Mouse (Mus musculus) cerebellum, adult 8-10 months (tissue): ENCODE data around the gene Cstf1.

Experiments used
- DNase-seq: peaks from one replicate; pipeline ENCODE4 v3.0.0; 2022

Cstf1 gene

GRCm38 (mm10) chr2:172378332-172378731 is 7.9 kb downstream of the Cstf1 start:
- DNase-seq = no peak

- DNase-seq = no peak
These were observed 10.0 kb downstream of the Cstf1 start for GRCm38 (mm10) chr2:172380513-172380912.

- no peak for DNase-seq
These were observed 10.9 kb downstream of the Cstf1 start for GRCm38 (mm10) chr2:172381341-172381740.

GRCm38 (mm10) chr2:172381898-172382297 is 11.4 kb downstream of the Cstf1 start:
- DNase-seq = no peak

GRCm38 (mm10) chr2:172384715-172385114 is 14.2 kb downstream of the Cstf1 start:
- no peak for DNase-seq

GRCm38 (mm10) chr2:172390341-172390740 is 19.9 kb downstream of the Cstf1 start:
- DNase-seq = no peak

GRCm38 (mm10) chr2:172392041-172392521 is 21.6 kb downstream of the Cstf1 start:
- DNase-seq = no peak

GRCm38 (mm10) chr2:172393391-172394051 is 23.0 kb downstream of the Cstf1 start, which contains the start of gene Cass4:
TSS of gene Cass4 (plus strand) at chr2:172393794.
- DNase-seq = no peak

- DNase-seq = no peak
These were observed 23.5 kb downstream of the Cstf1 start for GRCm38 (mm10) chr2:172394052-172394392.

- no peak for DNase-seq
These were observed 24.2 kb downstream of the Cstf1 start for GRCm38 (mm10) chr2:172394671-172395070.

GRCm38 (mm10) chr2:172395961-172396360 is 25.5 kb downstream of the Cstf1 start:
- no peak for DNase-seq

GRCm38 (mm10) chr2:172399901-172400300 is 29.4 kb downstream of the Cstf1 start:
- DNase-seq = no peak

- no peak for DNase-seq
These were observed 30.8 kb downstream of the Cstf1 start for GRCm38 (mm10) chr2:172401116-172401825.

- no peak for DNase-seq
These were observed 33.8 kb downstream of the Cstf1 start for GRCm38 (mm10) chr2:172404239-172404638.

GRCm38 (mm10) chr2:172405011-172405410 is 34.5 kb downstream of the Cstf1 start:
- DNase-seq = no peak

- no peak for DNase-seq
These were observed 35.7 kb downstream of the Cstf1 start for GRCm38 (mm10) chr2:172406173-172406572.

- DNase-seq = no peak
These were observed 37.0 kb downstream of the Cstf1 start for GRCm38 (mm10) chr2:172407499-172407898.

GRCm38 (mm10) chr2:172410686-172411085 is 40.2 kb downstream of the Cstf1 start:
- DNase-seq = no peak

- DNase-seq = no peak
These were observed 40.6 kb downstream of the Cstf1 start for GRCm38 (mm10) chr2:172411091-172411490.

GRCm38 (mm10) chr2:172412454-172412853 is 42.0 kb downstream of the Cstf1 start:
- no peak for DNase-seq

- no peak for DNase-seq
These were observed 42.8 kb downstream of the Cstf1 start for GRCm38 (mm10) chr2:172413273-172413672.

GRCm38 (mm10) chr2:172413894-172414293 is 43.4 kb downstream of the Cstf1 start:
- no peak for DNase-seq

GRCm38 (mm10) chr2:172416218-172416617 is 45.7 kb downstream of the Cstf1 start:
- no peak for DNase-seq

- no peak for DNase-seq
These were observed 46.4 kb downstream of the Cstf1 start for GRCm38 (mm10) chr2:172416876-172417275.
